Mouse (Mus musculus) embryonic facial prominence, embryonic 11.5 days (tissue): ENCODE data around the gene Ssh2. TPM values are rescaled to one million over a fixed set of nuclear protein-coding genes. Genes with fewer than 3 reads are reported as not detected.

Experiments
- ATAC-seq: fragments of 200-750 bp; cut with Nextera tagmentation; replicated peaks from 2 replicates; pipeline ENCODE4 v1.8.0; 2017; ENCODE audit warnings: low read depth; ENCODE audit not compliant: insufficient number of reproducible peaks, low FRiP score, low TSS enrichment
- DNase-seq: peaks from one replicate; pipeline ENCODE4 v3.0.0-alpha.2; 2015; ENCODE audit warnings: low spot score
- H3K27ac ChIP-seq: fragments of 300-500 bp; sonication (generic); replicated peaks from 2 replicates; pipeline ENCODE4 v1.5.1; 2014; ENCODE audit warnings: mild to moderate bottlenecking, low read depth, low read length, control low read depth
- H3K27me3 ChIP-seq: fragments of 300-500 bp; sonication (generic); 2 replicates; pipeline ENCODE4 v1.6.1; 2014; ENCODE audit warnings: mild to moderate bottlenecking, low read length, moderate library complexity, mixed read lengths; ENCODE audit not compliant: control insufficient read depth, insufficient read depth
- H3K36me3 ChIP-seq: fragments of 300-500 bp; sonication (generic); replicated peaks from 2 replicates; pipeline ENCODE4 v1.6.1; 2014; ENCODE audit warnings: low read depth, mild to moderate bottlenecking, low read length, moderate library complexity, mixed read lengths; ENCODE audit not compliant: control insufficient read depth, insufficient read depth
- H3K4me1 ChIP-seq: fragments of 300-500 bp; sonication (generic); 2 replicates; pipeline ENCODE4 v1.6.1; 2014; ENCODE audit warnings: low read length, mixed read lengths; ENCODE audit not compliant: control insufficient read depth, insufficient read depth
- H3K4me2 ChIP-seq: fragments of 300-500 bp; sonication (generic); 2 replicates; pipeline ENCODE4 v1.6.1; 2014; ENCODE audit warnings: low read depth, mild to moderate bottlenecking, control low read depth, low read length, moderate library complexity
- H3K4me3 ChIP-seq: fragments of 300-500 bp; sonication (generic); 2 replicates; pipeline ENCODE4 v1.5.1; 2014; ENCODE audit warnings: low read depth, low read length, control low read depth
- H3K9ac ChIP-seq: fragments of 300-500 bp; sonication (generic); replicated peaks from 2 replicates; pipeline ENCODE4 v1.6.1; 2014; ENCODE audit warnings: mild to moderate bottlenecking, control low read depth, low read length
- H3K9me3 ChIP-seq: fragments of 300-500 bp; sonication (generic); replicated peaks from 2 replicates; pipeline ENCODE4 v1.6.1; 2016; ENCODE audit warnings: mild to moderate bottlenecking, low read length, inconsistent platforms, mixed read lengths; ENCODE audit not compliant: control insufficient read depth
- WGBS: fragments of 180-500 bp; shearing (Covaris S2); extraction: QIAGEN DNeasy Blood & Tissue Kit; methylation state at CpG from one replicate; pipeline ENCODE4 v1.1.7; 2014; 5-methylcytosine and 5-hydroxymethylcytosine counted together
- polyA plus RNA-seq: library from polyadenylated mRNA; unstranded; fragments of >200 nt; fragmentation: Nextera tagmentation; extraction: Ambion mirVana; gene quantifications from 2 replicates; pipeline ENCODE4 v1.2.1, GENCODE M21; 2014

Ssh2 gene
- polyA plus RNA-seq, 1 experiment from 2014 or later = 10.0 TPM

DNA sequence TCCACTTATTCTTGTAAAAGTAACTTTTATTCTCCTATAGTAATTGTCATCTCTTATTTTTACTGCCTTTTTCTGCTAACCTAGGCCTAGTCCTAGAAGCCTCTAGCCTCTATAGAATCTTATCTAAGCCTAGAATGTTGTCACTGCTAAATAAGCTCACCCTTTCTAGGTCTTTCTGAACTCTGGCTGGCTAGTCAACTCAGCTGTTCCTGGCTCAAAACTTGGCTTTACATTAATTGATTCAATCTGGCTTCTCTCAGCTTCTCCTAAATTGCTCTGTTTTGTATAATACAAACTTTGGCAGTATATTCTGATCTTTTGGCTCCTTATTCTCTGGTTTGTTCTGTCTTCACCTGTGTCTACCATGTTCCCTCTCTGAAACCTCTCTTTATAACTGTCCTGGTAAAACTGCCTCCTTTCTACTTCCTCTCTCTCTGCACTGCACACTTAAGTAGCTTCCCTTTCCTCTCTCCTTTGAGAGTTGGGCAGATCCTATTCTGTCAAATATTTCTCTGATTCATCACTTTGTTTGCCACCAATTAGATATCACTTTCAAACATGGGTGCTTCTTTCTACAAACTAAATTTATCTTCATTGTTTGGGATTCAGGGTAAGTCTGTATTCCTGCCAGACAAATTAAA, 102.5 kb downstream of the Ssh2 start:
- no peak for ATAC-seq

DNA sequence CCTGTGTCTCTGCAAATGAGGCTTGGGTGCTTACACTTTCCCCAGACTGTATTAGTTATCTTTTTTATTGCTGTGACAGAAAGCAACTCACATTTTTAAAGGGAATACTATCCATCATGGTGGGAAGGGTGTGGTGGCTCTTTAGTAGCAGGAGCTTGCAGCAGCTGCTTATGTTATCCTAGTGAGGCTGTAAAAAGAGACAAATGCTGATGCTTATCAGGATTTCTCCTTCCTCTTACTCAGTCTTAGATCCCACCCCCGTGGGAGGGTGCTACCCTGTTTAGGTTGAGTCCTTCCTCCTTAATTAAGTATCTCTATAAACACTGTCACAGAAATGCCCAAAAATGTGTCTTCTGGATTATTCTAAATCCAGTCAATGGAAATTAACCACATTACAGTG, 105.1 kb downstream of the Ssh2 start:
- no peak for ATAC-seq
- H3K4me2 ChIP-seq = no peak overlapping the region
- DNase-seq = no peak
- H3K27ac ChIP-seq = no peak overlapping the region
- H3K4me1 ChIP-seq = no peaks in the 10 kb centered on the region
- H3K9me3 ChIP-seq = no peaks in the 10 kb centered on the region
- H3K4me3 ChIP-seq = no peak overlapping the region
- no peaks in the 10 kb centered on the region for H3K36me3 ChIP-seq
- H3K27me3 ChIP-seq = no peaks in the 10 kb centered on the region
- 67% methylated on average over 1 of the region's 1 CpGs for WGBS
- H3K9ac ChIP-seq = no peak overlapping the region

More for the DNA sequence above, 102.5 kb downstream of the Ssh2 start:
- Histone ChIP-seq H3K4me1 (no peaks in the 10 kb centered on the region), H3K27ac (no peak overlapping the region), H3K9me3 (no peaks in the 10 kb centered on the region), H3K4me3 (no peak overlapping the region), H3K27me3 (no peaks in the 10 kb centered on the region), H3K9ac (no peak overlapping the region), H3K4me2 (no peak overlapping the region), H3K36me3 (no peaks in the 10 kb centered on the region)
- DNase-seq = no peak

DNA sequence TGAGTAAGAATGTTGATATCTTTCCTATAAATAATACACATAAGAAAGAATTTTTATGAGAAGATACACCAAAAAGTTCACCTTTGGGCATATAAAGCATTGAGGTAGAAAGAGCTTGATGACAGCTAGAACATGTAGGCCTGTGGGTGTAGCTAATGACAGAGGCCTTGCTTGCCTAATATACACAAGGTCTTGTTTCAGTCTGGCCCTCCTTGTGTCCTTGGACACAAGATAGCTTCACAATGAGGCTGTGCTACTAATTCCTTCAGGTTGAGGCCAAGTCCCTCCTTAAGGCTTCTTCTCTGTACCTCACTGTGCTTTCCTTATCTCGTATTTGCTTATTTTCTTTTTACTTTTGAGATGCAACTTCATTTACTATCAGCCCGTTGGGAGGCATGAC, 114.4 kb downstream of the Ssh2 start:
- H3K27me3 ChIP-seq = no peaks in the 10 kb centered on the region
- H3K36me3 ChIP-seq = no peaks in the 10 kb centered on the region
- no peak overlapping the region for H3K27ac ChIP-seq
- H3K4me3 ChIP-seq = no peak overlapping the region
- no peak overlapping the region for H3K4me2 ChIP-seq
- WGBS = 81% methylated on average over 2 of the region's 2 CpGs
- ATAC-seq (no peak), DNase-seq (no peak)
- no peaks in the 10 kb centered on the region for H3K4me1 ChIP-seq
- no peak overlapping the region for H3K9ac ChIP-seq
- H3K9me3 ChIP-seq = no peaks in the 10 kb centered on the region

DNA sequence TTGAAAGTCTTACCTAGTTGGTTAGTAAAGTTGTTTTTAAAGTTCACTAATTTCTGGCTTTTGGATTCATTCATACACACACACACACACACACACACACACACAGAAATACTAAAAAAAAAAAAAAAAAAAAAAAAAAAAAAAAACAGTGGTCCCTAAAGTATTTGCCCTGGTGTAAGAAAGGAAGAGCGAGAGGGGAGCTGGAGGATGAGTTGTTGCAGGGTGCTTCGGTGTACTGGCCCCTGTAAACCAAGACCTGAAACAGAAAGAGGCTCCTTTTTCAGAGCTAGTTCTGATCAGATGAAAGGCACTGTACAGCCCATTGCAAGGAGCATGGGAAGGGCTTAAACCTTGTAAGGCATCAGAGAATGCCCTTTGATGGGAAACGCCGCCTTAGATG, 131.2 kb downstream of the Ssh2 start:
- Histone ChIP-seq H3K27ac (no peak overlapping the region), H3K4me1 (no peaks in the 10 kb centered on the region), H3K36me3 (no peaks in the 10 kb centered on the region), H3K4me3 (no peak overlapping the region), H3K4me2 (no peak overlapping the region), H3K9me3 (no peaks in the 10 kb centered on the region), H3K9ac (no peak overlapping the region), H3K27me3 (no peaks in the 10 kb centered on the region)
- no peak for DNase-seq
- WGBS = 78% methylated on average over 4 of the region's 4 CpGs
- no peak for ATAC-seq

DNA sequence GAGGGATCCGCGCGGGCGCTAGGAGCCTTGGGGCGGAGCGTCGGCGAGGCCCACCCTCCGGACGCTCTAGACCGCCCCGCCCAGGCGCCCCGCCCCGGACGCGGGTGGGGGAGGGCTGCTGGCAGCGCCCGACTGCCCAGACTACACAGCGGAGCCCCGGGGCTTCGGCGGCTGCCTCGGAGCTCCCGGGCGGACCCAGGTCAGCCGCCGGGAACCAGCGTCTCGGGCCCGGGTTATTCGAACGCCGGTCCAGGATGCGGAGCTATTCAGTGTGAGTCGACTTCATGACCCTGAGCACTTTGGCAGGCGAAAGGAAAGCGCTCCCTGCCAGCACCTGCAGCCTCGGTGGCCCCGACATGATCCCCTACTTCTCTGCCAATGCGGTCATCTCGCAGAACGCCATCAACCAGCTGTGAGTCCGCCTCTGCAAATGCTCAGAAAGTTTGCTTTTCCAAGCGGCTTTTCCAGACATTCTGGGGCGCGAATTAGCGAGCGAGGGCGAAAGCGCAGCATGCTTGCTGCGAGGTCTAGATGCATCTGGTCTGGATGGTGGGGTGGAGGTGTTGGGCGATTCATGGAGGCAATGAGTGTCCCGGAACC, 132.2 kb downstream of the Ssh2 start:
- no peaks in the 10 kb centered on the region for H3K4me1 ChIP-seq
- no peaks in the 10 kb centered on the region for H3K27me3 ChIP-seq
- no peak overlapping the region for H3K27ac ChIP-seq
- ATAC-seq (peak; percentile 96), DNase-seq (peak; percentile 92)
- H3K4me3 ChIP-seq = peak overlapping the region; percentile 61
- WGBS = under 1% methylated on average over 54 of the region's 54 CpGs
- no peaks in the 10 kb centered on the region for H3K36me3 ChIP-seq
- peak overlapping the region; percentile 56 for H3K9ac ChIP-seq
- no peaks in the 10 kb centered on the region for H3K9me3 ChIP-seq
- H3K4me2 ChIP-seq = peak overlapping the region; percentile 63

DNA sequence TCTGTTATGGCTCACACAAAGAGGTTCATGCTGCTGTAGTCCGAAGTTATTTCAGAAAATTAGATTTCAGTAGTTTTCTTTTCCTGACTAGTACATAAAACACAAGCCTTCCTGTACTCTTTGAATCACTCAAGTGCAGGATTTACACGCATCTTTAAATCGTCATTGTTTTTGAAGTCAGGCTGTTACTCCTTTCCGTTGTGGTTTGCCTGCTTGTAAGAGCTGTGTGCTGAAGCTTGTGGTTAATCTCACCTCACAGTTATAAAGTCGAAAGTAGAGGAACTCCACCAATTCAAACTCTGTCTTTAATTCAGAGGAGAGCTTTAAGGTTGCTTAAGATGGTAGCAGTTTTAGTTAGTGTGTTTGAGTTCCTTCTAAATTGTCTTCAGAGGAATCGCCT, 132.9 kb downstream of the Ssh2 start:
- no peaks in the 10 kb centered on the region for H3K27me3 ChIP-seq
- 34% methylated on average over 6 of the region's 6 CpGs for WGBS
- ATAC-seq = no peak
- H3K4me2 ChIP-seq = peak overlapping the region; percentile 63
- H3K9ac ChIP-seq = no peak overlapping the region
- H3K4me1 ChIP-seq = no peaks in the 10 kb centered on the region
- H3K4me3 ChIP-seq = peak overlapping the region; percentile 61
- no peaks in the 10 kb centered on the region for H3K9me3 ChIP-seq
- no peak for DNase-seq
- no peak overlapping the region for H3K27ac ChIP-seq
- H3K36me3 ChIP-seq = no peaks in the 10 kb centered on the region

DNA sequence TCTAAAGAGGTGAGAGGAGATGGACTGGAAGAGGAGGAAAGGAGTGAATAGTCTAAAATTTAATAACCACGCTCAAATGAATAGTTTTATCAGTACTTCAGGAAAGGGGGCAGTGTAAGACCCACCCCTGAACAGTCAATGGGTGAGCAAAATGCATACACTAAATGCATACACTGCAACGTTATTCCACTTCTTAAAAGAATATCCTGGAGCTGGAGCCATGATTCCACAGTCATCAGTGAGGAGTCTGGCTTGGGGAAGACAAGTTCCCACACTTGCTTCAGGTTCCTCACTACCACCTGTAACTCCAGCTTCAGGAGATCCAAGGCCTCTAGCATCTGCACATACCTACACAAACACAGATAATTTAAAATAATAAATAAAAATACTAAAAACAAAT, 133.6 kb downstream of the Ssh2 start:
- H3K9me3 ChIP-seq = no peaks in the 10 kb centered on the region
- H3K4me2 ChIP-seq = no peak overlapping the region
- 82% methylated on average over 2 of the region's 2 CpGs for WGBS
- H3K36me3 ChIP-seq = no peaks in the 10 kb centered on the region
- H3K4me1 ChIP-seq = no peaks in the 10 kb centered on the region
- no peaks in the 10 kb centered on the region for H3K27me3 ChIP-seq
- DNase-seq (no peak), ATAC-seq (no peak)
- no peak overlapping the region for H3K4me3 ChIP-seq
- no peak overlapping the region for H3K27ac ChIP-seq
- H3K9ac ChIP-seq = no peak overlapping the region

DNA sequence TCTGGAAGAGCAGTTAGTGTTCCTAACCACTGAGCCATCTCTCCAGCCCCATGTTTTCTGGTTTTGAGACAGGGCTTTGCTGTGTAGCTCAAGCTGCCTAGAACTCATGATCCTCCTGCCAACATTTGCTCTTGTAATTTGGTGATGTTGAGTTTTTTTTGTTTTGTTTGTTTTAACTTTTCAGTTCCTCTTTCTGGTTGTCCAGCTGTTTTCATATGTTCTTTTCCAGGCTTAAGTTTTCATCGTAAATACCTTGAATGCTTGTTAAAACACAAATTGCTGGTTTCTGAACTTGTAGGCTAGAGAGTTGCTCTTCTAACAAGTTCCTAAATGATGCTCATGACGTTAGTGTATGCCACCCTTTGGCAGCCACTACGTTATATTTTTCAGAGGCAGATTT, 139.0 kb downstream of the Ssh2 start:
- H3K9me3 ChIP-seq = no peaks in the 10 kb centered on the region
- H3K36me3 ChIP-seq = no peaks in the 10 kb centered on the region
- no peaks in the 10 kb centered on the region for H3K4me1 ChIP-seq
- H3K27me3 ChIP-seq = no peaks in the 10 kb centered on the region
- no peak for DNase-seq
- no peak overlapping the region for H3K9ac ChIP-seq
- no peak overlapping the region for H3K4me2 ChIP-seq
- ATAC-seq = no peak
- WGBS = 89% methylated on average over 3 of the region's 3 CpGs
- H3K4me3 ChIP-seq = no peak overlapping the region
- no peak overlapping the region for H3K27ac ChIP-seq
